ENCODE assay signal across 10 mouse cellular contexts in the genomic region with DNA sequence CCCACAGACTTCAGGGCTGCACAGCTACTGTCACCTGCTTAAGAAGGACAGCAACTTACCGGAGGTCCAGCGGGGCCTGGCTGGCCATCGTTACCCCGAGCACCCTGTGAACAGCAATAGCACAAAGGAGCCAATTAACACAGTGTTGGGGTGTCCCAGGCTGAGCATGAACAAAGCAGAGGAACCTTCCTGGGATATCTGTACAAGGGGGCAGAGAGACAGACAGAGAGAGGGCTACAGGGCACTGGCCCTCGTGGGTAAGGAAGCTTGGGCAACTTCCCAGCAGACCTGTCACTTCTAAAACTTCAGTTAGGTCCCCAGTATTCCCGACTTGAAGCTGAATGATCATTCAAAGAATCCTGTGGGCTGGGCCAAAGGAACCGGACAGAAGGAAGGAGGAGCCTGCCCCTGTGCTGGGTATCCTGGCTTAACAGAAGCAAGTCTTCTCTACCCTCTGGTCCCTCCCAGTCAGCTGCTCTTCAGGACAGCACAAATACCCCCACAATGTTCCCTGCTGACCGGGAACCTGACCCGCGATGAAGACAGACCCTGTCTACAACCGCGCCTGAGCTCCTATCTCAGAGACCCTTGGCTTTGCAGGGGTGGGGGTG. TPM values are rescaled to one million over a fixed set of nuclear protein-coding genes. Genes with fewer than 3 reads are reported as not detected.
DNase-seq lines count a peak whose midpoint lies in the region; ATAC-seq and TF ChIP-seq lines count a peak whose summit lies in the region.
"Had no signal": no experiment of that assay in that cellular context is flagged by ENCODE, and none has a peak within 500 bp of the region (broad histone marks: within the 10 kb centered on the region; RNA-seq: fewer than 3 reads in every experiment).

No protein-coding gene starts in this region.

- no peak for ATAC-seq in intestine, embryonic 16.5 days
- ATAC-seq in intestine, postnatal 0 days, result no peak
- no peak for ATAC-seq in forebrain, embryonic 13.5 days
- no peak for ATAC-seq in midbrain, embryonic 14.5 days (ENCODE audit: low FRiP score, low TSS enrichment)

- 0 out of 2 replicates have a peak overlapping the region, but pooled peaks have one; percentile 10 for H3K9ac ChIP-seq in intestine, embryonic 16.5 days (ENCODE audit: low read depth, low read length)
- H3K9ac ChIP-seq in intestine, postnatal 0 days (ENCODE audit: low read depth, low read length), result no peak overlapping the region
- peak overlapping the region; percentile 12 for H3K9ac ChIP-seq in forebrain, embryonic 13.5 days
- H3K9ac ChIP-seq in midbrain, embryonic 14.5 days (replicated peaks; ENCODE audit: low read length), result no peak overlapping the region

- no peak for TF ChIP-seq CTCF in intestine, postnatal 0 days (IDR thresholded peaks at IDR 0.05; ENCODE audit: low read depth)

- WGBS in intestine, embryonic 16.5 days, result 41% methylated on average over 12 of the region's 12 CpGs
- 65% methylated on average over 12 of the region's 12 CpGs for WGBS in intestine, postnatal 0 days
- WGBS in forebrain, embryonic 13.5 days, result 5% methylated on average over 12 of the region's 12 CpGs
- WGBS in midbrain, embryonic 14.5 days, result 8% methylated on average over 12 of the region's 12 CpGs

- no peak overlapping the region for H3K27ac ChIP-seq in intestine, embryonic 16.5 days (ENCODE audit: low read length)
- H3K27ac ChIP-seq in intestine, postnatal 0 days (ENCODE audit: low read depth, low read length), result no peak overlapping the region
- H3K27ac ChIP-seq in forebrain, embryonic 13.5 days, result peak overlapping the region; percentile 97
- peak overlapping the region; percentile 81; the same call in 1 of the 2 replicates for H3K27ac ChIP-seq in midbrain, embryonic 14.5 days (replicated peaks; ENCODE audit: low read depth, low read length)

- peaks cover 13% of the 10 kb centered on the region for H3K4me1 ChIP-seq in intestine, embryonic 16.5 days (ENCODE audit: control insufficient read depth, insufficient read depth, low read length)
- H3K4me1 ChIP-seq in intestine, postnatal 0 days (replicated peaks; ENCODE audit: control insufficient read depth, insufficient read depth, low read length), result no peaks in the 10 kb centered on the region
- H3K4me1 ChIP-seq in forebrain, embryonic 13.5 days, result peaks cover 54% of the 10 kb centered on the region
- H3K4me1 ChIP-seq in midbrain, embryonic 14.5 days (ENCODE audit: control insufficient read depth, insufficient read depth, low read length), result peaks cover 40% of the 10 kb centered on the region

- peak; percentile 68 for DNase-seq in embryo, embryonic 10.5 days (ENCODE audit: low spot score)
- DNase-seq in midbrain, embryonic 14.5 days, result no peak
- DNase-seq in adrenal gland, postnatal 25 days, result no peak
- DNase-seq in spleen, postnatal 36 days (ENCODE audit: low spot score in 2 of 2), result no peak
- DNase-seq: layer of hippocampus, adult 9-11 months had no signal

- no peaks in the 10 kb centered on the region for H3K9me3 ChIP-seq in intestine, embryonic 16.5 days (ENCODE audit: control insufficient read depth, low read length)
- no peaks in the 10 kb centered on the region for H3K9me3 ChIP-seq in intestine, postnatal 0 days (ENCODE audit: control insufficient read depth)
- H3K9me3 ChIP-seq in forebrain, embryonic 13.5 days (replicated peaks), result no peaks in the 10 kb centered on the region
- no peaks in the 10 kb centered on the region for H3K9me3 ChIP-seq in midbrain, embryonic 14.5 days (ENCODE audit: control insufficient read depth, low read length)
- H3K9me3 ChIP-seq: heart, embryonic 13.5 days had no signal

- H3K4me3 ChIP-seq in intestine, embryonic 16.5 days (ENCODE audit: low read length), result no peak overlapping the region
- H3K4me3 ChIP-seq in intestine, postnatal 0 days (ENCODE audit: low read depth, low read length), result no peak overlapping the region
- no peak overlapping the region for H3K4me3 ChIP-seq in forebrain, embryonic 13.5 days
- H3K4me3 ChIP-seq in midbrain, embryonic 14.5 days (replicated peaks; ENCODE audit: low read depth, low read length), result no peak overlapping the region
- H3K4me3 ChIP-seq: heart, embryonic 13.5 days had no signal

- no peak overlapping the region for H3K4me2 ChIP-seq in intestine, embryonic 16.5 days (ENCODE audit: low read depth, low read length)
- H3K4me2 ChIP-seq in intestine, postnatal 0 days (replicated peaks; ENCODE audit: low read depth), result no peak overlapping the region
- no peak overlapping the region for H3K4me2 ChIP-seq in forebrain, embryonic 13.5 days
- H3K4me2 ChIP-seq in midbrain, embryonic 14.5 days (ENCODE audit: low read length), result no peak overlapping the region
- H3K4me2 ChIP-seq: heart, embryonic 13.5 days had no signal

- H3K27me3 ChIP-seq in intestine, embryonic 16.5 days (replicated peaks; ENCODE audit: control insufficient read depth, insufficient read depth, low read length), result 0 out of 2 replicates have a peak, but pooled peaks cover 8% of the 10 kb centered on the region
- 0 out of 2 replicates have a peak, but pooled peaks cover 2% of the 10 kb centered on the region for H3K27me3 ChIP-seq in intestine, postnatal 0 days (replicated peaks; ENCODE audit: control insufficient read depth, insufficient read depth, low read length)
- H3K27me3 ChIP-seq in forebrain, embryonic 13.5 days, result no peaks in the 10 kb centered on the region
- no peaks in the 10 kb centered on the region for H3K27me3 ChIP-seq in midbrain, embryonic 14.5 days (ENCODE audit: control insufficient read depth, insufficient read depth, low read length)
- H3K27me3 ChIP-seq: heart, embryonic 13.5 days had no signal

- no peaks in the 10 kb centered on the region for H3K36me3 ChIP-seq in intestine, embryonic 16.5 days (ENCODE audit: control insufficient read depth, insufficient read depth, low read length)
- H3K36me3 ChIP-seq in intestine, postnatal 0 days (ENCODE audit: control insufficient read depth, insufficient read depth), result no peaks in the 10 kb centered on the region
- H3K36me3 ChIP-seq in forebrain, embryonic 13.5 days (ENCODE audit: poor library complexity, severe bottlenecking), result peaks cover 47% of the 10 kb centered on the region
- peaks cover 7% of the 10 kb centered on the region for H3K36me3 ChIP-seq in midbrain, embryonic 14.5 days (ENCODE audit: control insufficient read depth, insufficient read depth, low read length)

RNA-seq across cellular contexts. Expression of a gene that starts 13.1 kb away (rescaled TPM):
- 0.33 and 0.53 TPM in 2 replicates for polyA plus RNA-seq in intestine, embryonic 16.5 days (2015; fragmentation: Nextera tagmentation; extraction: Ambion mirVana)
- 0.09 TPM in 1 of 2 replicates, not detected in the other for polyA plus RNA-seq in intestine, postnatal 0 days (2015; fragmentation: Nextera tagmentation; extraction: Ambion mirVana)
- 31.8 and 39.6 TPM in 2 replicates for polyA plus RNA-seq in forebrain, embryonic 13.5 days (2015; fragmentation: Nextera tagmentation; extraction: Ambion mirVana)
- 39.3 and 45.2 TPM in 2 replicates for polyA plus RNA-seq in midbrain, embryonic 14.5 days (2014; fragmentation: Nextera tagmentation; extraction: Ambion mirVana)
- not detected in 2 replicates for total RNA-seq in adrenal gland, postnatal 25 days (2021)
- total RNA-seq: adrenal gland, adult 18-20 months had no signal

RNA-seq across cellular contexts. Expression of a gene that starts 27.4 kb away (rescaled TPM):
- 47.5 and 51.6 TPM in 2 replicates for polyA plus RNA-seq in intestine, embryonic 16.5 days (2015; fragmentation: Nextera tagmentation; extraction: Ambion mirVana)
- 33.3 and 36.7 TPM in 2 replicates for polyA plus RNA-seq in intestine, postnatal 0 days (2015; fragmentation: Nextera tagmentation; extraction: Ambion mirVana)
- 46.9 and 56.2 TPM in 2 replicates for polyA plus RNA-seq in forebrain, embryonic 13.5 days (2015; fragmentation: Nextera tagmentation; extraction: Ambion mirVana)
- polyA plus RNA-seq in midbrain, embryonic 14.5 days (2014; fragmentation: Nextera tagmentation; extraction: Ambion mirVana), result 52.3 and 63.6 TPM in 2 replicates
- total RNA-seq in adrenal gland, postnatal 25 days (2021), result 43.9 and 68.2 TPM in 2 replicates

Comparison
In these comparisons a context has a peak if more than half of its experiments do, and no peak if none do; other contexts are left out.
1. H3K9ac ChIP-seq: peak in intestine, embryonic 16.5 days (single experiment) and forebrain, embryonic 13.5 days (single experiment); none in intestine, postnatal 0 days (single experiment) and midbrain, embryonic 14.5 days (single experiment).
2. H3K27ac ChIP-seq: peak in forebrain, embryonic 13.5 days (single experiment) and midbrain, embryonic 14.5 days (single experiment); none in intestine, embryonic 16.5 days (single experiment) and intestine, postnatal 0 days (single experiment).
3. RNA of a gene that starts 13.1 kb away (polyA plus RNA-seq): 39.3 to 45.2 TPM in midbrain, embryonic 14.5 days and 31.8 to 39.6 TPM in forebrain, embryonic 13.5 days; 0.33 to 0.53 TPM in intestine, embryonic 16.5 days and 0.09 TPM in intestine, postnatal 0 days; every median in the first group is over 10 times any median in the second.